Mouse (Mus musculus) thymus, adult 2 months (tissue): Measurements from ENCODE around the gene Gipc2.

ENCODE experiments used
- CTCF ChIP-seq: fragments of 200-500 bp; IDR thresholded peaks from 2 replicates; pipeline ENCODE4 v1.5.1; 2012; ENCODE audit warnings: mild to moderate bottlenecking, control low read depth, low read length, moderate library complexity, borderline replicate concordance; ENCODE audit not compliant: control insufficient read depth, poor library complexity, insufficient read depth; ENCODE audit errors: extremely low read depth
- POLR2A ChIP-seq: fragments of 200-500 bp; IDR thresholded peaks from 2 replicates; pipeline ENCODE4 v1.6.1; 2012; ENCODE audit warnings: mild to moderate bottlenecking, low read length, control low read depth, moderate library complexity; ENCODE audit not compliant: control insufficient read depth, poor library complexity, insufficient read depth; ENCODE audit errors: extremely low read depth

GRCm38 (mm10) chr3:152178816-152179215, 12.8 kb upstream of the Gipc2 start:
- TF ChIP-seq CTCF = no peak
- TF ChIP-seq POLR2A = no peak
